Mouse (Mus musculus): ENCODE measurements around the gene Scrt2.

- TF ChIP-seq POLR2A (IDR thresholded peaks at IDR 0.05; ENCODE audit: low read depth, low read length) (no peak), CTCF (IDR thresholded peaks at IDR 0.05; ENCODE audit: extremely low read depth, insufficient read length, insufficient replicate concordance, low read depth, low read length) (no peak)
These were observed 32.3 kb upstream of the Scrt2 start for GRCm38 (mm10) chr2:152048981-152049441.

All from small intestine, adult 2 months (tissue).